Mouse (Mus musculus) heart, adult 8-10 months (tissue): Measurements from ENCODE around the gene Cpm. TPM values are rescaled to one million over a fixed set of nuclear protein-coding genes. Genes with fewer than 3 reads are reported as not detected.

ENCODE experiments used
- DNase-seq: peaks from one replicate; pipeline ENCODE4 v3.0.0; 2022; ENCODE audit warnings: low spot score
- total RNA-seq, 4 experiments: library from RNA; stranded (reverse); gene quantifications; 2 replicates each; pipeline ENCODE4 v1.2.4; 2022

The Cpm gene
- total RNA-seq, 4 experiments from 2014 or later, result 2.8 to 3.8 (median 3.4) TPM

DNA sequence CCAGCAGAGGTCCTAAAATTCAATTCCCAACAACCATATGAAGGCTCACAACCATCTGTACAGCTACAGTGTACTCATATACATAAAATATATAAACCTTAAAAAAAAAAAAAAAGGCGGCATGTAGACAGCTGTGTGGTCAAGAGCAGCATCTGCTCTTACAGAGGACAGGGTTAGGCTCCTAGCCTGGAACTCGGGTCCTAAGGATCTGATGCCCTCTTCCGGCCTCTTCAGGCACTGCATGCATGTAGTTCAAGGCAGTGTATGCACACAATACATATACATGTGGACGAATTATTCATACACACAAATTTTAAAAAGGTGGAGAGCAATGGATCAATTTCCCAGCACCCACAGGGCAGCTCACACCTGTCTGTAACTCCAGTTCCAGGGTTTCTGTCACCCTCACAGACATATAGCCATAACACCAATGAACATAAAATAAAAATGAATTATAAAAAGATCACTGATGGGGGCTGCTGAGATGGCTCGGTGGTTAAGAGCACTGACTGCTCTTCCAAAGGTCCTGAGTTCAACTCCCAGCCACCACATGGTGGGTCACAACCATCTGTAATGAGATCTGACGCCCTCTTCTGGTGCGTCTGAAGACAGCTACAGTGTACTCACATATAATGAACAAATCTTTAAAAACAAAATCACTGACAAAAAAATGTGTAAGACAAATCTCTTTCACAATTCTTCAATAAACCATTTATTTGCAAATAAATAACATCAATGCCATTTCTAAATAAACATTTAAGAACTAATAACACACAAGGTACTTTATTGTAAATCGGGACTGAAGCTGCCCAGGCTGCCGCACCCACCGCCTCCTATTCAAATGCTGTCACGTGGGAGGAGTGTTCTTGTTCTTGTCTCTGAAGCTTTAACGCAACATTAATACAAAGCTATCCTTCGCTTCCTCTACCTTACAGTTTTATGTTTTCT, 59.2 kb downstream of the Cpm start:
- no peak for DNase-seq

GRCm38 (mm10) chr10:117689297-117690100, 60.2 kb downstream of the Cpm start:
- DNase-seq, result no peak

GRCm38 (mm10) chr10:117690101-117690352, 60.7 kb downstream of the Cpm start:
- no peak for DNase-seq

GRCm38 (mm10) chr10:117690770-117691296, 61.5 kb downstream of the Cpm start:
- no peak for DNase-seq

- DNase-seq, result no peak
Measured at GRCm38 (mm10) chr10:117691389-117691968, 62.2 kb downstream of the Cpm start.

GRCm38 (mm10) chr10:117692173-117692572, 62.9 kb downstream of the Cpm start:
- no peak for DNase-seq

- DNase-seq, result no peak
Measured at GRCm38 (mm10) chr10:117692953-117693352, 63.7 kb downstream of the Cpm start.

GRCm38 (mm10) chr10:117694255-117694953, 65.1 kb downstream of the Cpm start:
- DNase-seq, result no peak

- no peak for DNase-seq
Measured at GRCm38 (mm10) chr10:117695027-117695426, 65.7 kb downstream of the Cpm start.

- DNase-seq, result no peak
Measured at GRCm38 (mm10) chr10:117695605-117696004, 66.3 kb downstream of the Cpm start.

DNA sequence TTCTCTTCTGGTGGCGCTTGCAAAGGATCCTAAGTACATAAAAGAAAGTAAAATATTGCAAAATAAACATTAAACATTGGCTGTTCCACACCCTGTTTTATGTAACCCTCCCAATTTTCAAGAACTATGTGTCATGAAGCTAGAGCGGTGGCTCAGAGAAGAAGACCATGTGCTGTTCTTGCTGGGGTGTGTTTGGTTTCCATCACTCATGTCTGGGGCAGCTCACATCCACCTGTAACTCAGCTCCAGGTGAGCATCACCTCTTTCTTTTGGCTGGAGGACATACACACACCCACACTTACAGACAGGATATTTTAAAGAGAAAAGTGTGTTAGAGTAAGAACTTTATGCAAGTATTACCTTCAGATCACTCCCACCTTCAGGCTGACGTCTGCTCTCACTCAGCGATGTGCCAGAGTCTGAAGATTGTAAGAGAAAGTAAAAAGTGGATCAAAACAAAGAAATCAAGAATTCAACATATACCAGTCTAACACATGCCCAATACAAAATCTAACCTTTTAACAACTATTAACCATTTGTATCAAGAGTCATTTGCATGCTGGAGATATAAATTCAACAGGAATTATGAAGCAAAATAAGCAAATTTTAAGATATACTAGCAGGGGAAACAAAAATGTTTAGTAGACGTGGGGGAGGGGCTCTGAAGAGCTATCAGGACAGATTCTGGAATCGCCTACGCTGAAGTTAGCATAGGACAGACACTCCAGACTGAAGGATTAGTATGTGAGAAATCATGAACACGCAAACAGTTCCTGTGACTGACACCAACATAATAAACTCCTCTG, 66.9 kb downstream of the Cpm start:
- no peak for DNase-seq

DNA sequence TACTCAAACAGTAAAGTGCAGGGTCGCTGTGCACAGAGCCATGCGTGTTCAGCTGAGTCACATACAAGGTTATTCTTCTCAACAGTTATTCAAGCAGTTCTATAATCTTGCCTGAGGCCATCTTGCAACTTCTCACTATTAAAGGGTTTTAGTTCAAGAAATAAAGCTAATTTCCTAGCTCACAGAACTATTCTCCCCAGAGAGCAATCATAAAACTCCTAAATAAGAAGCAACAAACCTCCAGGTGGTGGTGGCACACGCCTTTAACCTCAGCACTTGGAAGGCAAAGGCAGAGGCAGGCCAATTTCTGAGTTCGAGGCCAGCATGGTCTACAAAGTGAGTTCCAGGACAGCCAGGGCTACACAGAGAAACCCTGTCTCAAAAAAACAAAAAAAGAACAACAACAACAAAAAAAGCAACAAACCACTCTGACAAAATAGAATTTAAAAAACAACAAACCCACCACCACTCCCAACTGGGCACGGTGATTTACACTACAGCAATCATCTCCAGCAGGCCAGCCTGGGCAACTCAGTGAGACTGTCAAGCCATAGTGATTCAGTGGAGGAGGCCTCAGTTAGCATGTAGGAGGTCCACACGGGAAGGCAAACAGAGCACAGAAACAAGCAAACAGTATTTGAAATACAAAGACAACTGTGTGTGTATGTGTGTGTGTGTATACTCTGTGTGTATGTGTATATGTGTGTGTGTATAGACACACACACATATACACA, 67.7 kb downstream of the Cpm start:
- DNase-seq, result no peak

GRCm38 (mm10) chr10:117697561-117698115, 68.3 kb downstream of the Cpm start:
- no peak for DNase-seq

DNA sequence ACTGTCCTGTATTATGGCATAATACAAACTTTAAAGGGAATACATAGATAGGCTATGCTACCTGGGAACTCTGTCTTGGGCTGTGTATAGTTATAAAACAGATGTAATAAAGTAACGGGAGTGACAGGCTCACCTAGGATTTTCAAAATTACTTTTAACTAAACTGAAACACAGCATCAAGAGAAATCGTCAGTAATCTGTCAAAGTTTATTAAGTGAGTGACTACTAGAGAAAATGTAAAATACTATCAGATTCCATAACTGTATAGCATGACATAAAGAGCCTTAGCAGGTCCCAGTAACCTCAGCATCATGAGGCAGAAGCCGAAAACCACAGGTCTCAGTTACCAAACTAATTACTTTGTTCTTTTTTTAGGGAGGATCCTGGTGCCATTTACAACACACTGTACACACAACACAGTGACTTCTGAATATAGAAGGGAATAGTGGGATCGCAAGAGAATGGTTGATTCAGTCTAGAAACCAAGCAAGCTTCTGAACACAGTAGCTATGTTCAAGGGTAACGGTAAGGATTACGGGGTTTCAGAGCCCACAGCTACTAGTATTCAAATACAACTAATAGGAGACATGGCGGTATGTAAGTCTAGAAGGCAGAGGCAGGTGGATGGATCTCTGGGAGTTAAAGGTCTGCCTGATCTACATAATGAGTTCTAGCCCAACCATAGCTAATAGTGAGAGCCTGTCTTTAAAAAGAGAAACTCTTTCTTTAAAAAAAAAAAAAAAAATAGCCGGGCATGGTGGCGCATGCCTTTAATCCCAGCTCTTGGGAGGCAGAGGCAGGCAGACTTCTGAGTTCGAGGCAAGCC, 69.2 kb downstream of the Cpm start:
- no peak for DNase-seq

- DNase-seq, result no peak
Measured at GRCm38 (mm10) chr10:117699914-117700313, 70.6 kb downstream of the Cpm start.

GRCm38 (mm10) chr10:117700450-117700849, 71.2 kb downstream of the Cpm start:
- no peak for DNase-seq

DNA sequence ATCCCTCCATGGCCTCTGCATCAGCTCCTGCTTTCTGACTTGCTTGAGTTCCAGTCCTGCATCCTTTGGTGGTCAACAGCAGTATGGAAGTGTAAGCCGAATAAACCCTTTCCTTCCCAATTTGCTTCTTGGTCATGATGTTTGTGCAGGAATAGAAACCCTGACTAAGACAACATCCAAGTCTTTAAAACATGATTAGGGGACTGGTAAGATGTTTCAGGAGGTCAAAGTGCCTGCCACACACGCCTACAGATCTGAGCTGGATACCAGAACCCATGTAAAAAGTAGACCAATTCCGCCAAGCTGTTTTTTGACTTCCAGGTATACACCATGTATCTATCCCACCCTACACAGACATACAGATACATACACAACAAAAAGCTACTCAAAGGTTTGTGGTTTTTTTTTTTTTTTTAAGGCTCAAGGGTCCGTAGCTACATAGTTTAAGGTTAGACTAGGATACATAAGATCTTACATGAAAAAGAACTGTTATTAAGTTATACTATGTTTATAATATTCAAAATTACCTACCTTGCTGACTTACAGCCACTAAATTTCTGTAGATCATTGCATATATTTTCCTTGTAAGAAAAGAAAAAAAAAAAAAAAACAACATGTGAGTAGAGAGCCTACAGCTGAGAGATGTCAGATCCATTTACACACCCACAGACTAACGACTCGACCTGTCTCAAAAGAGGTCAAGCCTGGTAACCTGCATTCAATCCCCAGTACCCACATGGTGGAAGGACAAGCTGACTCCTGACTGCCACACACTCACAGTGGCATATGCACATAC, 71.9 kb downstream of the Cpm start:
- no peak for DNase-seq
